Mouse (Mus musculus): ENCODE measurements around the gene Krt17. TPM values are rescaled to one million over a fixed set of nuclear protein-coding genes. Genes with fewer than 3 reads are reported as not detected.

The Krt17 gene
- polyA plus RNA-seq (2017; shearing (Covaris generic)) = under 1 TPM in 1 of 2 experiments, not detected in 1; 0.31 TPM

GRCm38 (mm10) chr11:100260514-100261234 lies at the start of gene Krt17:
Gene Krt17, minus strand, starts transcription at chr11:100261029.

DNA sequence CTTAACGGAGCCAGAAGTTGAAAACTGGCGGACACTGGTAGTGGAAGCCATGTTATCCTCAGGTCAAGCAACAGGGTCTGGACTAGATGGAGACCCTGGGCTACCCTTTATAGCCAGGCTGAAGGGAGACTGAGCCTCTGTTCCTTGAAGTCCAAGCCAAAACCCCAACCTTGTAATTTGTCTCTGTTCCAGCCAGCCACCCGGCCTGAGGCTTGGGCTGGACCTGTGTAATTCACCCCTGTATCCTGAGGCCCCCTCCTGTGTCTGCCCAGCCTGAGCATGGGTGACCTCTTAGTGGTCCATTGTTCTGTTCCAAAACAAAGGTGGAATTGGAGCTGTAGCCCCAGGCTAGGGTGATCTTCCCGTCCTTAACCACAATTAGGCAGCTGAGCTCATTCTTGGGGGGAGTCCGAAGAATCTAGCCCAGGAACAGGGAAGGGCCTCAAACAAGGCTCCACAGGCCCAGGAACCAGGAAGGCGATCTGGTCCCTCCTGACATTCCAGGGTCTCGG lies 9.0 kb upstream of the Krt17 start, which contains the start of gene Krt42:
TSS of gene Krt42 (minus strand) at position 51 of the 512 bp plus-strand sequence.

DNA sequence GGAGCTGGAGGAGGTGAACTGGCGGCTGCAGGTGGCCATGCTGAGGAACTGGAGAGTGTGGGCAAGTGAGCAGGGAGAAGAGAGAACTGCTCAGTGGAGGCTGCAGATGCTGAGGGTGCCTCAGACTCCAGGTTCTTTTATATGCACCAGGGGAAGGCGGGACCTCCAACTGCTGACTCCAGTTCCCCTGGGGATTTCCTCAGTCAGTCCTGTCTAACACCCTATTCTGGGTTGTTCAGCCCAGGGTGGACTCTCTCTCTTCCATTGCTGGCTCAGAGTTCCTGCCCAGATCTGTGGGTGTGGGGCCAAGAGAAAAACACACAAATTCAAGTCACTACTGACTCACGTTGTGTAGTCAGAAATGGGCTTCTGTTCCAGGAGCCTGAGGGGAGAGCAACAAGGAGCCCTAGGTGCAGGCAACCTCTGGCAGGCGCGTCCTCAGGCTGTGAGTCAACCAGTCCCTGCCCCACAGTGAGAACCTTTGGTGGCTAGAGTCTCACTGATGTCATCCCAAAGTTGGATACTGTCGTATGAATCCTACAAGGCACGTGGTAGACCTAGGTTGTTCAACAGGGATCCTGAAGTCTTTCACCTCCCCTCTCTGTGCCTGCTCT lies 11.9 kb downstream of the Krt17 start, which contains the start of gene Krt16:
TSS of gene Krt16 (minus strand) at position 51 of the 614 bp plus-strand sequence.

DNA sequence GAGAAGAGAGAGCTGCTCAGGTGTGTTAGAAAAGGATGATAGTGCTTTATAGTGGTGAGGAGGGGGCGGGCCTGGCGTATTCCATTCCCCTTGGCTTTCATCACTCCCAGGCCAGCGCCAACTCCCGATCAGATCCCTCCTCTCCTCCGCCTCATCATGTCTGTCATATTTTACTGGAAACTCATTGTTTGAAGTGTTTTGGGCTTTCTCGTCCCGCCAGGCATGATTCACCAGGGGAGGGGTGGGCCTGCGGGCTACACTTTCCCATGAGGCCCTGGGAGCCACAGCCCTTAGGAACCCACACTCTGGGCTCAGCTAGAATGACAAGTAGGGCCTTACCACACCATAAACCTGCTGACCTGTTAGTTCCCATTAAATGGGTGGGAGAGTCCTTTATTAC lies 53.3 kb downstream of the Krt17 start, which contains the start of gene Krt14:
TSS of gene Krt14 (minus strand) at position 51 of the 400 bp plus-strand sequence.

Other genes starting within 250 kb of the Krt17 start
- under 1 TPM in 1 of 2 experiments, not detected in 1; 0.23 TPM for gene Krt33a, start 244.8 kb downstream of the Krt17 start, polyA plus RNA-seq (2017; shearing (Covaris generic))
- not detected for gene Krt33b, start 231.2 kb downstream of the Krt17 start, polyA plus RNA-seq (2017; shearing (Covaris generic))
- not detected for gene Krt34, start 219.5 kb downstream of the Krt17 start, polyA plus RNA-seq (2017; shearing (Covaris generic))
- gene Krt31, start 210.5 kb downstream of the Krt17 start, polyA plus RNA-seq (2017; shearing (Covaris generic)) = under 1 TPM in 1 of 2 experiments, not detected in 1; 0.15 TPM
- gene Krt32, start 172.8 kb downstream of the Krt17 start, polyA plus RNA-seq (2017; shearing (Covaris generic)) = not detected
- gene Krt35, start 164.8 kb downstream of the Krt17 start, polyA plus RNA-seq (2017; shearing (Covaris generic)) = not detected
- not detected for gene Krt36, start 155.4 kb downstream of the Krt17 start, polyA plus RNA-seq (2017; shearing (Covaris generic))
- gene Krt13, start 139.5 kb downstream of the Krt17 start, polyA plus RNA-seq (2017; shearing (Covaris generic)) = not detected
- gene Krt15, start 125.1 kb downstream of the Krt17 start, polyA plus RNA-seq (2017; shearing (Covaris generic)) = not detected
- under 1 TPM in 1 of 2 experiments, not detected in 1; 0.28 TPM for gene Krt19, start 112.4 kb downstream of the Krt17 start, polyA plus RNA-seq (2017; shearing (Covaris generic))
- gene Krt9, start 67.8 kb downstream of the Krt17 start, polyA plus RNA-seq (2017; shearing (Covaris generic)) = under 1 TPM in 1 of 2 experiments, not detected in 1; 0.06 TPM
- gene Krt14, start 53.5 kb downstream of the Krt17 start, polyA plus RNA-seq (2017; shearing (Covaris generic)) = under 1 TPM in 1 of 2 experiments, not detected in 1; 0.15 TPM
- under 1 TPM in 1 of 2 experiments, not detected in 1; 0.27 TPM for gene Krt16, start 12.1 kb downstream of the Krt17 start, polyA plus RNA-seq (2017; shearing (Covaris generic))
- not detected for gene Krt42, start 8.8 kb upstream of the Krt17 start, polyA plus RNA-seq (2017; shearing (Covaris generic))
- gene Eif1, start 58.9 kb upstream of the Krt17 start, polyA plus RNA-seq (2017; shearing (Covaris generic)) = 1,000 to 10,000 TPM; 1,912 to 1,976 TPM
- gene Gast, start 73.4 kb upstream of the Krt17 start, polyA plus RNA-seq (2017; shearing (Covaris generic)) = not detected
- gene Hap1, start 95.1 kb upstream of the Krt17 start, polyA plus RNA-seq (2017; shearing (Covaris generic)) = 1 to 10 TPM in 1 of 2 experiments, under 1 TPM in 1; 0.79 to 1.9 TPM
- gene Jup, start 136.7 kb upstream of the Krt17 start, polyA plus RNA-seq (2017; shearing (Covaris generic)) = 1 to 10 TPM; 2.8 to 10.0 TPM
- gene P3h4, start 153.8 kb upstream of the Krt17 start, polyA plus RNA-seq (2017; shearing (Covaris generic)) = not detected
- under 1 TPM; 0.12 to 0.48 TPM for gene Fkbp10, start 154.7 kb upstream of the Krt17 start, polyA plus RNA-seq (2017; shearing (Covaris generic))
- 100 to 1,000 TPM; 134 to 173 TPM for gene Nt5c3b, start 180.8 kb upstream of the Krt17 start, polyA plus RNA-seq (2017; shearing (Covaris generic))
- gene Klhl10, start 180.9 kb upstream of the Krt17 start, polyA plus RNA-seq (2017; shearing (Covaris generic)) = under 1 TPM; 0.33 to 0.48 TPM
- gene Klhl11, start 211.7 kb upstream of the Krt17 start, polyA plus RNA-seq (2017; shearing (Covaris generic)) = 1 to 10 TPM; 2.4 to 4.5 TPM